Mouse (Mus musculus): ENCODE measurements around the gene Dock1. TPM values are rescaled to one million over a fixed set of nuclear protein-coding genes. Genes with fewer than 3 reads are reported as not detected.

Dock1 gene
- total RNA-seq, 2 experiments from 2014 or later: 17.4 to 19.9 TPM

DNA sequence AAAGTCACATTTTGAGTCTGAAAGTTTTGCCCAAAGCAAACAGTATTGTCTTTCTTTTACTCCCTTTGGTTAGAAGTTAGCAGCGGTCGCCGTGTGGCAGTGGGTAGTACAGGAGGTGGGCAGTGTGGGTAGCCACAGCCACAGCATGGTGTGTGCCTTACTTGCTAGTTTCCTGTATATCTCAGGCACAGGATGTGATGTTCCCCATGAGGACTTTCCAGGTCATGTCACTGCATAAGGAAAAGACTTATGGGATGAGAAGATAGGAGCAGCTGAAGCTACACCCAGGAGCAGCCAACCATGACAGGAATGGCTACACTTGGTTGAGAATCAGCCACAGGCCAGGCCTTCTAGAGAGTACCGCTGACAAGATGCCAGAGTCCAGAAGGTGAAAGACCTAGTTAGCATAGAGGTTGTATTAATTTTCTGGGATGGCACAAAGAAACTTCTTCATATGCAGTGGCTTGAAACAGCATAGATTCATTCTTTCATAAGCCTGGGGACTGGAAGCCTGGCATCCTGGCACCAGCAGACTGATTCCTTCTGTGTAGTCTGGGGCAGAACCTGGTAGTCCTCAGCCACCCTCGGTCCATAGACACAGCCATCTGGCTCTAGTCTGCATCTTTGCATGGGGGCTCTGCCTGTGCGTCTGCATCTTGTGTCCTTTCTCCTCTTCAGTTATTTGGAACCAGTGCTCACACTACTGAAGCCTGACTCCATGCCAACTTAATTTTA, 139.0 kb downstream of the Dock1 start:
- intact Hi-C loops (cut with DNase I): no loop called here
- peak; percentile 44 for DNase-seq

DNA sequence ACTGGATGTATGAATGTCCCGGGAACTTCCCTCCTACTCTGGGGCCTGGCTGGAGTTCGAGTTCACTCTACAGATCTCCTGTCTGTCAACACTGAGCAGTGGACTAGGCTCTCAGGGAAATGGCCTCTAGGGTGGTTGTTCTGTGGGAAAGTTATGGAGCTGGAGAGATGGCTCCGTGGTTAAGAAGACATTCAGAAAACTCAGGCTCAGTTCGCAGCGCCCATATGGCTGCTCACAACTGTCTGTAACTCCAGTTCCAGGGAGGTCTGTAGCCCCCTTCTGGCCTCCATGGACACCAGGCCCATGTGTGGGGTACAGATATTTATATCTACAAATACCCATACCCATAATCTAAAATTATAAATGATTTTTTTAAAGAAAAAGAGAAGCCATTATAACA, 148.0 kb downstream of the Dock1 start:
- no peak for DNase-seq
- intact Hi-C loops (cut with DNase I): no loop called here

DNA sequence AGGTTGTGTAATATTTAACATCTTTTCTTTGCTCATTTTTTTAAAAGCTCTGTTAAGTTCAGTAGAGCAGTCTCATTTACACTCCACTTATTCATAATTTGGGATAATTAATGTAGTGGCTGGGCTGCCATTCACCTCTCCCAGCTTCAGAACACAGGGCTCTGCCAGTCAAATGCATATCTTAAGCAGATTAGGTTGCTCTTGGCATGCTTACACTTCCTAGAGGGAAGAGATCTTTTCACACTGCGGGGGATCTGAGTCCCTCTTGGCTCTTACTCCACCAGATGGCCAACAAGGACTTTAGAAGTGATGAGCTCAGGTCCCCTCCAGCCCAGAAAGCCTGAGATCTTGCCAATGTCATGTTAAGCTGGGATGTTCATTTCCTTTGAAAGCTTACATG, 150.8 kb downstream of the Dock1 start:
- intact Hi-C loops (cut with DNase I): no loop called here
- DNase-seq: peak; percentile 69

DNA sequence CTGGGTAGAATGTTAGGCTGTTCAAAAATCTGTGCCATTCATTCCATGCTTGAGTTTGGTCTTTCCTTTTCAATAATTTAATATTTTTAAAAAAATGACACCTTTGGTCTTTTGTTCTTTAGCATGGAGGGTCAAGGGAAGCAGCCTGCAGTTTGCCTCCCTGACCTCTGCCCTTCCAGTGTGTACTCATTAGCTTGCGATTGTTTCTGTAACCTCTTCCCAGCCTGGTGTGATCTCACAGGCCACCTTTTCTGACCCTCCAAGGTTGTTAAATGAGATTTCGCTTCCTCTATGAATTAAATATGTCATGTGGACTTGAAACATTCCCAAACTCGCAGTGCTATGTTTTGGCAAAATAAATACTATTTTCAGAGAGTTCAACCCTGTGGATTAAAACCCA, 151.6 kb downstream of the Dock1 start:
- intact Hi-C loops (cut with DNase I): no loop called here
- DNase-seq: no peak

DNA sequence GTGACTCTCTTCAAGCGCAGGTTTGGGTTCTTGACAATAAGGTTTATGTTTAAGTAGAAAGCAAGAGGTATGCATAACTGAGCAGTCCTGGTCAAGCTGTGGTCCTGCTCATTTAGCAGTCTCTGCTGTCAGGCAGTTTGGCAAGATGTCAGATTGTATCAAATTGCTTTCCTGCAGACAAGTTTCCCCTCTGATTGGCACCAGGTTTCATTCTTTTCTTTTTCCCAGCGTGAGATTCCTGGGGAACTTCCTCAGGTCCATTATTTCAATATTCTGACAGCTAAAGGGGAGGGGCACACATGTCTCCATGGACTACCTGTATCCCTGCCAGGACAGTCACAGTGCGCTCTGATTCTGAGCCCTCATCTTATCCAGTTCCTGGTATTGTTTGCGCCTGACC, 153.4 kb downstream of the Dock1 start:
- intact Hi-C loops (cut with DNase I): no loop called here
- DNase-seq: peak; percentile 18

DNA sequence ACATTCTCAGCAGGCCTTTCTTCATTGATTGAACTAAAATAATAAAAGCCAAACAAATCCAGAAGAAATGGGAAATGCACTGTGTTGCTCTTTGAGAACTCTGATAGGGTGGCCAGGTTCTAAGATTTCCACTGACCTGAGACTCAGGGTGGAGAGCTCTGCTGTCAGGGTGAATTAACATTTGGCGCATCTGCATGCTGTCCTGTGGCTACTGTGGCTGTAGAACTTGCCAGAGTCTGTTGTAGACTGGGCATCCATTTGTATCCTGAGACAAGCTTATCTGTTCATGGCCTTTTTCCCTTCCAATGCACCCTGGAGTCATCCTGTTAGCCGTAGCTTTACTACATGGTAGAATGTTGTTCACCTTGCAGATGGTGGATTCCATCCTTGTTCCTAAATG, 169.6 kb downstream of the Dock1 start:
- intact Hi-C loops (cut with DNase I): no loop called here
- peak; percentile 51 for DNase-seq

DNA sequence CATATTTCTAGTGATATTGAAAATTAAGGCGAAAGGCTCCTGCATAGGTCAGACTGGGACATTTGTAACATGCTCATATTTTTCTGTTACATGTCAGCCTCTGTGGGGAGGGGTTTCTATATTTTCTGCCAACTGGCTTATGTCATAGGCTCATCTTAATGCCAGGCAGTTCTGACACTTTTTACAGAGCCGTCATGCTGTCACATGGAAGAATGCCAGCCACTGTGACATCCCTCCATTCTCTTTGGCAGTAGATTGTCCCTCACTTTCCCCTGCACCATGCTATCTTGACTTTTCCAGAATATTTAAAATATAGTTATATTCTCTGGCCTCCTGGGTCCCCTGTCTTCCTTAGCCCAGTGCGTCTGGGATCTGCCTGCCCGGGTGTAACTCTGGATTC, 172.3 kb downstream of the Dock1 start:
- intact Hi-C loops (cut with DNase I): no loop called here
- DNase-seq: peak; percentile 68

DNA sequence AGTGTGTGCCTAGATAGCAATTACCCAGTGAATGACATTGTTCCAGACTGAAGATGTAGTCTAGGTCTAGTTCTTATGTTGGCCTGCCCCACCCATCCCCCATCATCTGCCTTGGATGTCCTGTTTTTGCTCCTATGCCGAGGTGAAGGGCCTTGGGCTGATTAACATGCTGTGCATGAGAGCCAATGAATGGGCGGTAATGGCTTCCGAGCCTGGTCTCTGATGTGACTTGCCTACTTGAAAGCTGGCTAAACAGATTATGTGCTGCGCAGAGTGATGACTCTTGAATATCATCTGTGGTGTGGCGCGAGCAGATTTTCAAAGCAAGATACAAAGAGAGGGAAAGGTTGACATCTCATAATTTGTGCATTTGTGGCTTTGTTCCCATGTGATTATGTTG, 191.5 kb downstream of the Dock1 start:
- no peak for DNase-seq
- intact Hi-C loops (cut with DNase I): no loop called here

DNA sequence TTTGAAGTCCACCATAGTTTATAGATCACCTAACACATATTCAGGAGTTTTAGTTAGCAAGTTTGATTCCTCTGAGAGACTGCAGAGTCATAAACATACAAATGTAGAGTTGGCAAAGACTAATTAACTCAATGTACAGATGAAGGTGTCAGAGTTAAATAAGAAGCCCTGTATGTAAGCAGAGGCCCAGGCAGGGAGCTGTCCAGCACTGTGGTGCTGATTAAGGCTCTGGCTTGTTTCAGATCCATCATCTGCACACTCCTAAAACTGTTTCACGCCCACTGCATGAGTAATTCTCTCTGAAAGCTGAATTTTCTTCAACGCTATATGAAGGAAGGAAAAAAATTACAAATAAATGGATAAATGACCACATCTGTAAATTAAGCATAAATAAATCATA, 193.7 kb downstream of the Dock1 start:
- no peak for DNase-seq
- intact Hi-C loops (cut with DNase I): no loop called here

DNA sequence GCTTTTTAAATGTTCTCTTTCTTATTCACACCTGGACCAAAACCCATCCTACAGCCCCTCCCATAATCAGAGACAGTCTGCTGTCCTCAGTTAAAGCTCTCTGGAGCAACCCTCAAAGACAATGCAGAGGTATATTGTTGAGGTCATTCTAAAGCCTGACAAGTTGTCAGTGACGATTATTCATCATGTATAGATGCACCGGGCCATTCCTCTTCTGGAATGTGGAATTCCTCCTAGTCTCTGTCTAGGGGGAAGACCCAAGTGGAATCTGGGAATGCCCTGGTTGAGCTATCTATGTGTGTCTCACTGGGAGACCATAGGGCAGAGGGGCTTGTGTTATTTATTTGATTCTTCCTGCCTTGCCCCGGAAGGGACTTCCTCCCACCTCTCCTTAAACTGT, 202.1 kb downstream of the Dock1 start:
- intact Hi-C loops (cut with DNase I): no loop called here
- DNase-seq: no peak

DNA sequence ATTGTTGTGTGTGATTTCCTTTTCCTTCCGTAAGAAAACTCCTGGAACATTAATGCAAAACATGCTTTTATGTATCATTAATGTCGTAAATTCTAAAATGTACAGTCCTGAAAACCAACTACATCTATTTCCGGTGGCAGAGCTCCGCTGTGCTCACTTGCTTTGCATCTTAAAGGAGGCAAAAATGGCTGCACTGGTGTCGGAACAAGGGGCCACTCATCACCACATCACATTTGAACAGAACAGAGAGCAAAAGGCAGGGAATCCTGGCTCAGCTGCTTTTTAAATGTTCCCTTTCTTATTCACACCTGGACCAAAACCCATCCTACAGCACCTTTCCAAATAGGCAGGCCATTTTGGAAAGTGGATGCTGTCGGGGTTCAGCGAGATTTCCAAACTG, 202.5 kb downstream of the Dock1 start:
- intact Hi-C loops (cut with DNase I): no loop called here
- DNase-seq: no peak

DNA sequence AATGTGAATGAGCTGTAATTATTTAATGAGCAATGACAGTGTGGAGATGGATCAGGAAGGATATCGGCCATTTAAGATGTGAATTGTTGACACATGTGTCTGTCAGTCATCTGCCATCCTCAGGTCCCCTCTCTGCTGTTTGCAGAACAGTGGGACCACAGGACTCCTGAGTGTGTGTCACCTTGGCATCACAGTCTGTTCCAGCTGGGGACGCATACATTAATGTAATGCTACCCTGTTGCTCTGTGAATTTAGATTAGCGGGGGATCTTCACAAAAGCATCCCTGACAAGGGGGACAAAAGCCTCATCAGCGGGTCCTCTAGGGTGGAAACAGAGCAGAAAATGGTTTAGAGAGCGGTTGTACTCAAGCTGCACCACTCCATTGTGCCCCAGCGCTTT, 208.5 kb downstream of the Dock1 start:
- no peak for DNase-seq
- intact Hi-C loops (cut with DNase I): no loop called here

DNA sequence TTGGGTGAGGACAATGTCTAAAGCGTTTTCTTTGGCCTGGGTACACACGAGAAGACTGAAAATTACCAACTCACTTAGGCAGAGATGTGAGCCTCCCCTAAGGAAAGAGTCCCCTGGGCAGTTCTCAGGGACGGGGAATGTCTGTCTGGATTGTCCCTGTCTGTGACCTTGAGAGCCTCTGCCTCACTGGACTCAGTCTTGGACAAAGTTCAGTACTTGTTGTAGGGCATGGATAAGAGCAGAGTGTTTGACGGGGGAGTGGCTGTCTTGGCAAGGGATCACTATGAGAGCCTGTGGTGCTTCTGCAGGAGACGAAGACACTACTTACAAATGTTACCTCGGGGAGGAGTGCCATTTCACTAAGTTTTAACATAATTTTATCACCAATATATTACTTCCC, 210.0 kb downstream of the Dock1 start:
- no peak for DNase-seq
- intact Hi-C loops (cut with DNase I): no loop called here

DNA sequence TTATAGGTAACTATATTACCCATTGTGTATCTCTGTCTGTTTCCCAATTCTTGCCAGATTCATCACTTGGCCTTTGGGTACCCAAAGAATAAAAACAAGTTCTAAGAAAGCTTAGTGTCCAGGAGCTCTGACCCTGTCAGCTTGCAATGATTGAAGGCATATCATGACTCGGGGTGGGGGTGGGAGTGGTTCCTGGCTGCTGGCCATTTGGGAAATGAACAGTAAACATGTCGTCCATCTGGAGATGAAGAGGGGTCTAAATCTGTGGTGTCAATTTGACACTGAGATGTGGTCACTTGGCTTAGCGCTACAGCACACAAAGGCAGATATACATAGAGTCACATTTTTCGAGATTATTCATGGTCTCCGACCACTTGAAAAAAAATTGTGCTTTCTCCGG, 213.1 kb downstream of the Dock1 start:
- peak; percentile 34 for DNase-seq
- intact Hi-C loops (cut with DNase I): no loop called here

DNA sequence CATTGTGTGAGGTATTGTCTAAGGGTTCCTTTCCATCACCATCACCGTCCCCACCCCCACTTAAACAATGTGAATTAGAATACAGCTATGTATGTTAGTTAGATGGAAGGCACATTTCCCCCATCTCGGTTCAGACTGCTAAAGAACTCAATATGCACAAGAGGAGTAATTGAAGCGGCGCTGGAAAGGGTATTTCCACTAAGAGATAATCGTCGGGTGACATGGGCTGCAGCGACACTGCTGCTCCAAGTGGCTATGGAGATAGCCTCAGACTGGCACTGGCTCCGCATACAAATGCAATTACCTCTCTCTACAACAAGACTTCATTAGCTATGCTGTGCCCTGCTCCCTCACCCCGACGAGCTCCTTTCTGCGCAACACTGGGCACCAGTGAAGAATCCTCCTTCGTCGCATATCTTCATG, 222.0 kb downstream of the Dock1 start:
- intact Hi-C loops (cut with DNase I): no loop called here
- DNase-seq: no peak

DNA sequence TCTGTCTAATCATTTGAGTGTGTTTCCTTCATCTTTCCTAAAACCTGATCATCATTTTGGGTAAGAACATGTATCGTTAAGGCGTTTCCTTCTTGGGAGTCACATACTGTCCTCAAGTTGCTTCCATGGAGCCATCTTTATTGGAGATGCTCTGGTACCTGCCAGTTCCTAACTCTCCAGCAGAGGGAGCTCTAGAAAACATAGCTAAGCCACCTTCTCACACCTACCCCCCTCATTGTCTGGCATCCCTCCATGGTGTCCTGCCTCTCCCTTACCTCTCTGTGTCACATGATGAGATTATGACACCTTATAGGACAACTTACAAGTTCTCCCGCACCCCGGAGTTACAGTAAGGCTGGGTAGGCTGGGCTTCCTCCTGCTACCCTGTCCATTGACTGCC, 222.5 kb downstream of the Dock1 start:
- intact Hi-C loops (cut with DNase I): no loop called here
- no peak for DNase-seq

DNA sequence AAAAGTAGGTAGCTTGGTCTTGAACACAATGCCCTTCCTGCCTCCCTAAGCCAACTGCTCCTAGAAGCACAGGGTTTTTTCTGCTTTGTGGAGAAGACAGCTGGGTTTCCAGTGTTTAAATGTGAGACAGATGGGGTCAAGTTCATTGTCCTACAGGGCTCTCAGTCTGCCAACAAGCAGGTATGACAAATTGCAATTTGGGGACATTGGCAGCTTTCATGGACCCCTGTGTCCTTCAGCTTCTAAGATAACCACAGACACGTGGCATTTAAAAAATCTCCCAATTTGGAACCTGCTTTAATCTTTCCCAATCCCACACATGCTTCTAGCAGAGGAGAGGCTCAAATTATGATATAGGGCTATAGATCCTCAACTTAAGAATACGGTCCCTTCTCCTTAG, 224.2 kb downstream of the Dock1 start:
- DNase-seq: no peak
- intact Hi-C loops (cut with DNase I): no loop called here

DNA sequence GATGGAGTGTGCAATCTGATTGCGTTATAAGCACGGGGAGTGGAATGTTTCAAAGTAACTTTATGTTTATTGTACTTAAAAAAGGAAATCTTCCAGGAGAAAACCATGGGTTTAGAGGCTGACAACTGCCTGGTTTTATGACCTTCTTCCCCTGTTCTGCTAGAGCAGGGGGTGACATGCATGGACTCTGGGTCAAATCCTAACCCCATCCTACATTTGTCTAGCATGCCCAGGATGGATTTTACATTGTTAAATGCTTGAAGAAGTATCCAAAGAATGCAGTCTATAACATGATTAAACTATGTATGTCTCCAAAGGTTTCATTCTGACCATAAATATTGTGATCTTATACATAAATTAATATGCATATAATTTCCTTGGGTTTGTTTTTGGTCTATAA, 229.0 kb downstream of the Dock1 start:
- intact Hi-C loops (cut with DNase I): no loop called here

DNA sequence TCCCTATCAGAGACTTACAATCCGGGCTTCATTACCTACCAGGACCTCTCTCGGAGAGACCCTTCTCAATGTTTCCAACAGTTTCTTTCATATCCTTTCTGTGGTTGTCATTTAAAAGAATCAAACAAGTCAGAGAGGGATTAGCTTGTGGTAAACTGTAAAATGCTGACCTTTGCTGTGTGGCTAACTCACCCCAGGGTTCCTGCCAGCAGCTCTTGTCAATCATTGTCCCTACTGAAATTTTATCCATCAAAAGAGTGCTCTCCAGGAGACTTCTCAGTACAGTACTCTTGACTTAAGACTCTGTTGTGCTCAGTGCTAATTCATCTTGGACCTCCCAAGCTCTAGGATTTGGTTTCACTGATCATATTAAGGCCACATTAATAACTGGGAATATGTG, 231.5 kb downstream of the Dock1 start:
- no peak for DNase-seq
- intact Hi-C loops (cut with DNase I): no loop called here

More for the DNA sequence above, 229.0 kb downstream of the Dock1 start:
- DNase-seq: no peak

DNA sequence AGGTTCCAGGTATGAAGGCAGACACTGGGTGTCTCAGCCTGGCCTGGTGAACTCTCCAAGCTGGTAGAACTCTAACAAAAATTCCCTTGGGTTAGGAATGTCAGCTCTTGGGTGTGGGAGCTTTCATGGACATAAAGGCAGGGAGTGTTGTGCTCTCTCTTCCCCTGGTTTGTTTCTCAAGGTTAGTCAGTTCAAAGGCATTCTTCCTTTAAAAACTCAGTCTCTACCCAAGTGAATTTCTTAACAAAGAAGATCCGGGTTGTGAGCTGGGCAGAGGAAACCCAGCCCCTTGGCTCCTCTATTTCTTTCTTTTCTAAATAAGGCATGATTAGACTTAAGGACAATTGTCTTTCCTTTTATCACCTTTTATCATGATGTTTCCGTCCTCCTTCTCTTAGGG, 261.4 kb downstream of the Dock1 start:
- no peak for DNase-seq
- intact Hi-C loops (cut with DNase I): no loop called here

DNA sequence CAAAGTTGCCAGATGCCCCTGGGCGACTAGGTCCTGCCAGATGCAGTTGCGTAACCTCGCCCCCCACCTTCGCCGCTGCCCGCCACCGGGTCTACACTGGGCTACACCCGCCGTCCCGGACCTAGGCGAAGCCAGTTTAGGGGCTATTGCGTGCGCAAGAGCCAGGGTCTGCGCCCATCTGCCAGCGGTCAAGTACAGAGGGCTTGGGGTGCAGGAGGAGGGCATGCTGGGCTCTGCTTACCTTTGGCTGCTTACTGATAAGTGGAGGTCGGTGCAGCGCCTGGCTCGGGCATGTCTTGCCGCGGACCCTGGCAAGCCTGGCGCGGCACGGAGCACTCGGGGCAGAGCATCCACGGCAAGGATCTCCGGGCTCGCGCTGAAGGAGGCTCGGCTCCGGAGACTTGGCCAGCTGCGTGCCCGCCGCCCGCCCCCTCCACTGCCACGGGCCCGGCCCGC, 267.0 kb downstream of the Dock1 start:
- intact Hi-C loops (cut with DNase I): no loop called here
- DNase-seq: peak; percentile 44

DNA sequence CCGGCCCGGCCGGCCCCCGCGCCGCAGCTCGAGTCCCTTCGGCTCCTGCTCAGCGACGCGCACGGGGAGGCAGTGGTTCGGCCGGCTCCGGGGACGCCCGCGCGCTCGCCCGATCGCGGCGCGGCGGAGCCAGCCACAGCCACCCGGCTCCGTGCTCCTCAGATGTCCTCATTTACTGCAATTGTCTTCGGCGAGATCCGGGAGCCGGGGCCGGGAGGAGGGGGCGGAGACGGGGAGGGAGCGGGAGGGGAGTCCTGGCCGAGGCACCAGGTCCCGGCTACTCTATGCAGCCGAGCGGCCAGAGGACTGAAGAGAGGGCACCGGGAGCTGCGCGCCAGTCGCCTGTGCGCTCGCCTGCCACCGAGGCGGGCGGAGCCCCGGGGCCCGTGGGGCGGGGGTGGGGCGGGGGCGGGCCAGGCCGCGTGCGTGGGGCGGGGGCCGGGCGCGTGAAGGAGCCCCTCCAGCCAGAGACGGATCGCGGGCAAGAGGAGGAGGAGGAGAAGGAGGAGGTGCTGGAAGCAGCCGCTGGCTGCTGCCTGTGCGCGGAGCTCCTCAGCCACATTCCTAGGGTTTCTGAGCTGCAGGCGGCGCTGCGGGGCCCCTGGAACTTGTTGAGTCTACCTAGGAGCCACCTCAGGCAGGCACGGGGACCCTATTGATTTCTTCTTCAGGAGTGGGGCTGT, 267.6 kb downstream of the Dock1 start, which contains the start of gene Fam196a:
Gene Fam196a (minus strand): TSS at position 504 of the 683 bp plus-strand sequence.
- DNase-seq: peak; percentile 66
- intact Hi-C loops (cut with DNase I): no loop called here
